Mouse (Mus musculus) embryonic facial prominence, embryonic 14.5 days (tissue): ENCODE measurements around the gene Maats1. TPM values are rescaled to one million over a fixed set of nuclear protein-coding genes. Genes with fewer than 3 reads are reported as not detected.

Experiments used
- ATAC-seq: fragments of 200-750 bp; cut with Nextera tagmentation; 2 replicates; pipeline ENCODE4 v1.8.0; 2017; ENCODE audit warnings: low read depth, moderate number of reproducible peaks, moderate TSS enrichment
- DNase-seq: peaks from one replicate; pipeline ENCODE4 v3.0.0-alpha.2; 2015; ENCODE audit warnings: low spot score
- H3K27ac ChIP-seq: fragments of 300-500 bp; sonication (generic); replicated peaks from 2 replicates; pipeline ENCODE4 v1.5.1; 2014; ENCODE audit warnings: low read depth, mild to moderate bottlenecking, low read length, moderate library complexity
- H3K27me3 ChIP-seq: fragments of 300-500 bp; sonication (generic); replicated peaks from 2 replicates; pipeline ENCODE4 v1.6.1; 2014; ENCODE audit warnings: low read length; ENCODE audit not compliant: control insufficient read depth, insufficient read depth
- H3K36me3 ChIP-seq: fragments of 300-500 bp; sonication (generic); 2 replicates; pipeline ENCODE4 v1.6.1; 2014; ENCODE audit warnings: low read length, mixed read lengths; ENCODE audit not compliant: control insufficient read depth, insufficient read depth
- H3K4me1 ChIP-seq: fragments of 300-500 bp; sonication (generic); 2 replicates; pipeline ENCODE4 v1.6.1; 2014; ENCODE audit warnings: antibody characterized with exemption, low read length; ENCODE audit not compliant: control insufficient read depth, insufficient read depth
- H3K4me2 ChIP-seq: fragments of 300-500 bp; sonication (generic); 2 replicates; pipeline ENCODE4 v1.6.1; 2014; ENCODE audit warnings: low read depth, mild to moderate bottlenecking, low read length, moderate library complexity, mixed read lengths
- H3K4me3 ChIP-seq: fragments of 300-500 bp; sonication (generic); 2 replicates; pipeline ENCODE4 v1.5.1; 2014; ENCODE audit warnings: low read depth, mild to moderate bottlenecking, low read length
- H3K9ac ChIP-seq: fragments of 300-500 bp; sonication (generic); 2 replicates; pipeline ENCODE4 v1.6.1; 2014; ENCODE audit warnings: low read depth, mild to moderate bottlenecking, low read length, moderate library complexity, mixed read lengths
- H3K9me3 ChIP-seq: fragments of 300-500 bp; sonication (generic); 2 replicates; pipeline ENCODE4 v1.6.1; 2016; ENCODE audit warnings: low read length; ENCODE audit not compliant: control insufficient read depth
- WGBS: fragments of 180-500 bp; shearing (Covaris S2); extraction: QIAGEN DNeasy Blood & Tissue Kit; methylation state at CpG from one replicate; pipeline ENCODE4 v1.1.7; 2014; 5-methylcytosine and 5-hydroxymethylcytosine counted together
- polyA plus RNA-seq: library from polyadenylated mRNA; unstranded; fragments of >200 nt; fragmentation: Nextera tagmentation; extraction: Ambion mirVana; gene quantifications from 2 replicates; pipeline ENCODE4 v1.2.1, GENCODE M21; 2014

Gene Maats1
- polyA plus RNA-seq, 1 experiment from 2014 or later, result 1.8 TPM

DNA sequence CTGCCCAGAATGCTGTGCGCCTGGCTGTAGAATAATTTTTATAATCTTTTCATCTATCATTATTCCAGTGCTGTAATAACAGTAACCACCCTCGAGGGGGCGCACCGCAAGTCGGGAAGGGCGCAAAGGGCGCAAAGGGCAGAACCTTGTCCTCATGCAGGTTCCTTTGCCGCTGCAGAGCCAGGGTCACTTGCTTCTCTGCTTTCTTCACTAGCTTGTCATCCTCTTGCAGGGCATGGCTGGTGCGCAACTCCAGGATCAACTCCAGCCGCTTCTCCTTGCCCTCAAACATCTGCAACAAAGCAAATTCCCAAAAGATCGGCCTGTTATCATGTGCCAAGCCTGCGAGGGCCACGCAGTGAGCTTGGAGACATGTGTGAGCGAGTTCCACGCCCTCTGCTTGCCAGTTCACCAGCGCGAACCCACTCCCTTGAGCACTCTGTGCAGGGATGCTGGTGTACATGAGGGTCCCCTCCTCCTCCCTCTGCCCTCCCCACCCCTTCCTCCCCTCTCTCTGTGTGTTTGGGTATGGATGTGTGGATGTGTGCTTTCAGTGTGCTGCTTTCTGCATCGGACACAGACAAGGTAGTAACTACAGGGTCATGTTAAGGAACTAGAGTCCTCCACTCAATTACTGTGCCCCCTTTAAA, 35.2 kb downstream of the Maats1 start:
- H3K9ac ChIP-seq, result no peak overlapping the region
- H3K4me1 ChIP-seq, result peaks cover 12% of the 10 kb centered on the region; the same call in 1 of the 2 replicates
- no peak overlapping the region for H3K27ac ChIP-seq
- H3K4me2 ChIP-seq, result no peak overlapping the region
- no peaks in the 10 kb centered on the region for H3K36me3 ChIP-seq
- no peaks in the 10 kb centered on the region for H3K9me3 ChIP-seq
- H3K27me3 ChIP-seq, result no peaks in the 10 kb centered on the region
- no peak for ATAC-seq
- WGBS, result 36% methylated on average over 18 of the region's 18 CpGs
- H3K4me3 ChIP-seq, result no peak overlapping the region
- DNase-seq, result no peak

- no peaks in the 10 kb centered on the region for H3K27me3 ChIP-seq
- 65% methylated on average over 17 of the region's 17 CpGs for WGBS
- no peak for ATAC-seq
These were observed 37.3 kb downstream of the Maats1 start for GRCm38 (mm10) chr16:38304460-38305194.

DNA sequence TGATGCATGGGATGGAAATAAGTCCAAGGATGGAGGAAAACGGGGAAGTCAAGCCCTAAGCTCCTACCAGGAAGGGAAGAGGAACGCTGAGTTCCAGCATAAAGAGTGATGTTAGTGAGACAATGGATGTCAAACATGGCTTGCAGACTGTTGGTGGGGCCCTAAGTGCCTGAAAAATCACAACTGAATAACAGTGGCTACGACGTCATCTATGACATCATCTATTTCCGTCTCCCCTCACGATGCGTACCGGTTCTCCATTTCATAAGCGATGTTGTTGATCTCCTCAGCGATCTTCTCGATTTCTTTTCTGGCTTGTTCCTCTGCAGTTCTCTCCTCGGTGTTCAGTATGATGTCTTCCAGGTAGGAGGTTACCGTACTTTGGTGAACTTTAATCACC, 39.6 kb downstream of the Maats1 start:
- Histone ChIP-seq H3K27ac (no peak overlapping the region), H3K27me3 (no peaks in the 10 kb centered on the region), H3K9ac (no peak overlapping the region), H3K36me3 (no peaks in the 10 kb centered on the region), H3K4me3 (no peak overlapping the region), H3K4me2 (no peak overlapping the region), H3K9me3 (no peaks in the 10 kb centered on the region), H3K4me1 (peaks cover 9% of the 10 kb centered on the region; the same call in 1 of the 2 replicates)
- DNase-seq (no peak), ATAC-seq (no peak)
- WGBS, result 84% methylated on average over 13 of the region's 13 CpGs

More at GRCm38 (mm10) chr16:38304460-38305194, 37.3 kb downstream of the Maats1 start:
- peak; percentile 20 for DNase-seq
- H3K9ac ChIP-seq, result no peak overlapping the region
- H3K4me1 ChIP-seq, result peaks cover 12% of the 10 kb centered on the region; the same call in 1 of the 2 replicates
- no peaks in the 10 kb centered on the region for H3K36me3 ChIP-seq
- H3K4me2 ChIP-seq, result peak overlapping the region; percentile 29; the same call in 1 of the 2 replicates
- no peak overlapping the region for H3K4me3 ChIP-seq
- H3K9me3 ChIP-seq, result no peaks in the 10 kb centered on the region
- H3K27ac ChIP-seq, result no peak overlapping the region

- H3K4me1 ChIP-seq, result peaks cover 4% of the 10 kb centered on the region; the same call in 1 of the 2 replicates
- H3K9me3 ChIP-seq, result no peaks in the 10 kb centered on the region
- no peaks in the 10 kb centered on the region for H3K27me3 ChIP-seq
- no peaks in the 10 kb centered on the region for H3K36me3 ChIP-seq
- H3K4me3 ChIP-seq, result no peak overlapping the region
- H3K27ac ChIP-seq, result no peak overlapping the region
- H3K4me2 ChIP-seq, result no peak overlapping the region
- WGBS, result 78% methylated on average over 6 of the region's 6 CpGs
- no peak overlapping the region for H3K9ac ChIP-seq
- no peak for ATAC-seq
- DNase-seq, result no peak
These were observed 43.5 kb downstream of the Maats1 start for GRCm38 (mm10) chr16:38298410-38298809.

DNA sequence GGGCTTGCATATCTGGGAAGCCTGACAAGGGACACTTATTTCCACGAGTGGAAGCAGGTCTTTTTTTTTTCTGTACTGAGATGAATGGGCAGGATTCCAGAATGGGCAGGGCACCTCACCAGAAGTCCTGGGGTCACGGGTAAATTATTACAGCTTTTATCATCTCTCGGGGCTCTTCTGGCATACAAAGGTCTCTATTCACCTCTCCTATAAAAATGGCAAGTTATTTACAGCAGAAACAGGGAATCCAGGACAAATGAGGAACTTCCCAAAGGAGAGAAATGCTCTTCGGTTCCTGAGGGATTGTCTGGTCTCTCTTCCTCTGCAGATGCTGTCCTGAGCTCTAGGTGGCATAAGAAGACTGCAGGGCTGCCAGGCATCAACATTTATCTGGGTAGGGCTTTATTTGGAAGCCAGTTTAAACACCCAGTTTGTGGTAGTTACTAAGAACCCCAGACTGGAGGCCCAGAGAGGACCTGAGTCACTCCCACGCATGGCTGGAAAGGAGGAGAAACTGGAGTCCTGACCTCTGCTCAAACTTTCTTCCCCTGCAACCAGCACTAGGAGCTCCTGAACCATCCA, 46.5 kb downstream of the Maats1 start:
- H3K36me3 ChIP-seq, result no peaks in the 10 kb centered on the region
- no peaks in the 10 kb centered on the region for H3K27me3 ChIP-seq
- ATAC-seq (no peak), DNase-seq (no peak)
- no peaks in the 10 kb centered on the region for H3K9me3 ChIP-seq
- no peak overlapping the region for H3K4me2 ChIP-seq
- H3K4me3 ChIP-seq, result no peak overlapping the region
- H3K27ac ChIP-seq, result no peak overlapping the region
- H3K9ac ChIP-seq, result no peak overlapping the region
- H3K4me1 ChIP-seq, result no peaks in the 10 kb centered on the region
- 47% methylated on average over 5 of the region's 5 CpGs for WGBS

- H3K4me1 ChIP-seq, result no peaks in the 10 kb centered on the region
- H3K27ac ChIP-seq, result no peak within 1 kb of the TSS
- ATAC-seq (no peak), DNase-seq (no peak)
- H3K9ac ChIP-seq, result no peak within 1 kb of the TSS
- H3K4me2 ChIP-seq, result no peak within 1 kb of the TSS
- no peak within 1 kb of the TSS for H3K4me3 ChIP-seq
- H3K36me3 ChIP-seq, result no peaks in the 10 kb centered on the region
- 60% methylated on average over 7 of the region's 7 CpGs for WGBS
- H3K27me3 ChIP-seq, result no peaks in the 10 kb centered on the region
- no peaks in the 10 kb centered on the region for H3K9me3 ChIP-seq
These were observed 47.1 kb downstream of the Maats1 start, which contains the start of gene Nr1i2 for GRCm38 (mm10) chr16:38294685-38295348. Gene Nr1i2 (minus strand): TSS chr16:38294824.

DNA sequence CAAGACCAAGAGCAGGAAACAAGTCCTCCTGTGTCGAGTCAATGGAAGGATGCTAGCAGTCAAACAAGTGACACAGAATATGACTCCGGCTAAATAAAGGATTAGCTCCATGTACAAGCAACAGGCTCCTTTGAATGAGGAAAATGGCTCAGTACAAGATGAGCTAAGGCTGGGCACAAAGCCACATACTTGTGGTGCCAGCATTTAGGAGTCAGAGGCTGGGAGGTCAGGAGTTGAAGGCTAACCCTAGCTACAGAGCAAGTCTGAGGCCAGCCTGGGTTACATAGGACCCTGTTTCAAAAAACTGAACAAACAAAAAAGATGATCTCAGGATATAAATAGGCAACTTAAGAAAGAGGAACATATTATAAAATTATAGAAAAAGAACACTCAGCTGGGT, 51.8 kb downstream of the Maats1 start:
- H3K4me1 ChIP-seq, result no peaks in the 10 kb centered on the region
- DNase-seq (no peak), ATAC-seq (no peak)
- H3K4me3 ChIP-seq, result no peak overlapping the region
- H3K9me3 ChIP-seq, result no peaks in the 10 kb centered on the region
- H3K9ac ChIP-seq, result no peak overlapping the region
- WGBS, result 74% methylated on average over 2 of the region's 2 CpGs
- H3K27me3 ChIP-seq, result no peaks in the 10 kb centered on the region
- no peak overlapping the region for H3K27ac ChIP-seq
- no peaks in the 10 kb centered on the region for H3K36me3 ChIP-seq
- H3K4me2 ChIP-seq, result no peak overlapping the region

- WGBS, result 12% methylated on average over 6 of the region's 6 CpGs
- Histone ChIP-seq H3K4me2 (no peak overlapping the region), H3K4me3 (no peak overlapping the region), H3K9me3 (no peaks in the 10 kb centered on the region), H3K27ac (no peak overlapping the region), H3K4me1 (no peaks in the 10 kb centered on the region), H3K9ac (no peak overlapping the region), H3K27me3 (no peaks in the 10 kb centered on the region), H3K36me3 (no peaks in the 10 kb centered on the region)
- DNase-seq (no peak), ATAC-seq (no peak)
These were observed 53.1 kb downstream of the Maats1 start for GRCm38 (mm10) chr16:38288851-38289250.
